Mouse (Mus musculus) gastrocnemius, adult 18-20 months (tissue): ENCODE measurements around the gene Ppp1cb. TPM values are rescaled to one million over a fixed set of nuclear protein-coding genes. Genes with fewer than 3 reads are reported as not detected.

Experiments used
- total RNA-seq, 2 experiments: library from RNA; stranded (reverse); gene quantifications; 2 replicates each; pipeline ENCODE4 v1.2.3; 2021

Gene Ppp1cb
- total RNA-seq, 2 experiments from 2014 or later: 475 to 504 TPM

Other genes starting within 250 kb of the Ppp1cb start
- gene Plb1, start 226.1 kb upstream of the Ppp1cb start, total RNA-seq: 1 to 10 TPM; 1.6 to 2.0 TPM
- gene Yes1, start 152.3 kb downstream of the Ppp1cb start, total RNA-seq: 1 to 10 TPM; 6.1 to 9.7 TPM